Mouse (Mus musculus): ENCODE measurements at regions not wholly inside any gene's neighbourhood (a gene's known extent, or its start where the extent isn't known, plus 50 kb on each side); places are given as distances from the start of the nearest gene placed in this dataset.

GRCm38 (mm10) chr13:79387928-79388327, 1188.4 kb upstream of the Nr2f1 start:
- Histone ChIP-seq H3K9ac (ENCODE audit: low read depth, low read length) (no peak overlapping the region), H3K4me1 (ENCODE audit: control insufficient read depth, insufficient read depth, low read length) (no peaks in the 10 kb centered on the region), H3K4me2 (ENCODE audit: low read depth, low read length) (no peak overlapping the region), H3K9me3 (ENCODE audit: control insufficient read depth, low read length) (no peaks in the 10 kb centered on the region), H3K27me3 (replicated peaks; ENCODE audit: control insufficient read depth, insufficient read depth, low read length) (no peaks in the 10 kb centered on the region), H3K27ac (replicated peaks; ENCODE audit: low read depth, low read length) (no peak overlapping the region), H3K4me3 (ENCODE audit: low read depth, low read length) (no peak overlapping the region), H3K36me3 (ENCODE audit: control insufficient read depth, insufficient read depth, low read length) (no peaks in the 10 kb centered on the region)
- DNase-seq (ENCODE audit: low spot score) (peak; percentile 22), ATAC-seq (ENCODE audit: low read depth) (no peak)

GRCm38 (mm10) chr13:79341494-79341893, 1141.9 kb upstream of the Nr2f1 start:
- WGBS, result 73% methylated on average over 8 of the region's 8 CpGs
- Histone ChIP-seq H3K4me1 (ENCODE audit: control insufficient read depth, insufficient read depth, low read length) (no peaks in the 10 kb centered on the region), H3K4me3 (ENCODE audit: low read depth, low read length) (no peak overlapping the region), H3K9me3 (ENCODE audit: control insufficient read depth, low read length) (no peaks in the 10 kb centered on the region), H3K27ac (replicated peaks; ENCODE audit: low read depth, low read length) (no peak overlapping the region), H3K4me2 (ENCODE audit: low read depth, low read length) (no peak overlapping the region), H3K36me3 (ENCODE audit: control insufficient read depth, insufficient read depth, low read length) (no peaks in the 10 kb centered on the region), H3K27me3 (replicated peaks; ENCODE audit: control insufficient read depth, insufficient read depth, low read length) (no peaks in the 10 kb centered on the region), H3K9ac (ENCODE audit: low read depth, low read length) (no peak overlapping the region)
- no peak for DNase-seq (ENCODE audit: low spot score)
- ATAC-seq (ENCODE audit: low read depth), result no peak

- Histone ChIP-seq H3K36me3 (ENCODE audit: control insufficient read depth, insufficient read depth, low read length) (no peaks in the 10 kb centered on the region), H3K27ac (replicated peaks; ENCODE audit: low read depth, low read length) (no peak overlapping the region), H3K4me3 (ENCODE audit: low read depth, low read length) (no peak overlapping the region), H3K4me1 (ENCODE audit: control insufficient read depth, insufficient read depth, low read length) (no peaks in the 10 kb centered on the region), H3K9ac (ENCODE audit: low read depth, low read length) (no peak overlapping the region), H3K27me3 (replicated peaks; ENCODE audit: control insufficient read depth, insufficient read depth, low read length) (no peaks in the 10 kb centered on the region), H3K9me3 (ENCODE audit: control insufficient read depth, low read length) (no peaks in the 10 kb centered on the region), H3K4me2 (ENCODE audit: low read depth, low read length) (no peak overlapping the region)
- ATAC-seq (ENCODE audit: low read depth) (no peak), DNase-seq (ENCODE audit: low spot score) (peak; percentile 14)
- 80% methylated on average over 4 of the region's 4 CpGs for WGBS
Measured at GRCm38 (mm10) chr13:79340459-79340858, 1140.9 kb upstream of the Nr2f1 start.

- peak; percentile 17 for DNase-seq (ENCODE audit: low spot score)
Measured at GRCm38 (mm10) chr13:79339793-79340192, 1140.2 kb upstream of the Nr2f1 start.

GRCm38 (mm10) chr13:79320146-79320545, 1120.6 kb upstream of the Nr2f1 start:
- Histone ChIP-seq H3K27ac (replicated peaks; ENCODE audit: low read depth, low read length) (no peak overlapping the region), H3K27me3 (replicated peaks; ENCODE audit: control insufficient read depth, insufficient read depth, low read length) (no peaks in the 10 kb centered on the region), H3K4me3 (ENCODE audit: low read depth, low read length) (no peak overlapping the region), H3K4me1 (ENCODE audit: control insufficient read depth, insufficient read depth, low read length) (no peaks in the 10 kb centered on the region), H3K9ac (ENCODE audit: low read depth, low read length) (no peak overlapping the region), H3K4me2 (ENCODE audit: low read depth, low read length) (no peak overlapping the region), H3K36me3 (ENCODE audit: control insufficient read depth, insufficient read depth, low read length) (no peaks in the 10 kb centered on the region), H3K9me3 (ENCODE audit: control insufficient read depth, low read length) (no peaks in the 10 kb centered on the region)
- ATAC-seq (ENCODE audit: low read depth) (no peak), DNase-seq (ENCODE audit: low spot score) (no peak)
- 24% methylated on average over 2 of the region's 2 CpGs for WGBS

More at GRCm38 (mm10) chr13:79339793-79340192, 1140.2 kb upstream of the Nr2f1 start:
- H3K9me3 ChIP-seq (ENCODE audit: control insufficient read depth, low read length), result no peaks in the 10 kb centered on the region
- ATAC-seq (ENCODE audit: low read depth), result no peak
- no peaks in the 10 kb centered on the region for H3K36me3 ChIP-seq (ENCODE audit: control insufficient read depth, insufficient read depth, low read length)
- WGBS, result 32% methylated on average over 4 of the region's 4 CpGs
- H3K4me1 ChIP-seq (ENCODE audit: control insufficient read depth, insufficient read depth, low read length), result no peaks in the 10 kb centered on the region
- H3K27ac ChIP-seq (replicated peaks; ENCODE audit: low read depth, low read length), result no peak overlapping the region
- H3K4me2 ChIP-seq (ENCODE audit: low read depth, low read length), result no peak overlapping the region
- no peak overlapping the region for H3K9ac ChIP-seq (ENCODE audit: low read depth, low read length)
- H3K4me3 ChIP-seq (ENCODE audit: low read depth, low read length), result no peak overlapping the region
- H3K27me3 ChIP-seq (replicated peaks; ENCODE audit: control insufficient read depth, insufficient read depth, low read length), result no peaks in the 10 kb centered on the region

- Histone ChIP-seq H3K4me1 (ENCODE audit: control insufficient read depth, insufficient read depth, low read length) (no peaks in the 10 kb centered on the region), H3K9me3 (ENCODE audit: control insufficient read depth, low read length) (0 out of 2 replicates have a peak, but pooled peaks cover 4% of the 10 kb centered on the region)
- ATAC-seq (ENCODE audit: low read depth), result no peak
Measured at GRCm38 (mm10) chr13:79309584-79310110, 1110.1 kb upstream of the Nr2f1 start.

GRCm38 (mm10) chr13:79297225-79297710, 1097.7 kb upstream of the Nr2f1 start:
- H3K27me3 ChIP-seq (replicated peaks; ENCODE audit: control insufficient read depth, insufficient read depth, low read length), result no peaks in the 10 kb centered on the region
- WGBS, result 55% methylated on average over 6 of the region's 6 CpGs
- no peak for DNase-seq (ENCODE audit: low spot score)
- no peaks in the 10 kb centered on the region for H3K4me1 ChIP-seq (ENCODE audit: control insufficient read depth, insufficient read depth, low read length)
- no peak for ATAC-seq (ENCODE audit: low read depth)
- no peak overlapping the region for H3K4me2 ChIP-seq (ENCODE audit: low read depth, low read length)
- H3K9me3 ChIP-seq (ENCODE audit: control insufficient read depth, low read length), result no peaks in the 10 kb centered on the region
- H3K4me3 ChIP-seq (ENCODE audit: low read depth, low read length), result no peak overlapping the region
- no peak overlapping the region for H3K9ac ChIP-seq (ENCODE audit: low read depth, low read length)
- no peaks in the 10 kb centered on the region for H3K36me3 ChIP-seq (ENCODE audit: control insufficient read depth, insufficient read depth, low read length)
- no peak overlapping the region for H3K27ac ChIP-seq (replicated peaks; ENCODE audit: low read depth, low read length)

More at GRCm38 (mm10) chr13:79309584-79310110, 1110.1 kb upstream of the Nr2f1 start:
- H3K27ac ChIP-seq (replicated peaks; ENCODE audit: low read depth, low read length), result no peak overlapping the region
- H3K27me3 ChIP-seq (replicated peaks; ENCODE audit: control insufficient read depth, insufficient read depth, low read length), result no peaks in the 10 kb centered on the region
- no peaks in the 10 kb centered on the region for H3K36me3 ChIP-seq (ENCODE audit: control insufficient read depth, insufficient read depth, low read length)
- H3K9ac ChIP-seq (ENCODE audit: low read depth, low read length), result no peak overlapping the region
- no peak overlapping the region for H3K4me3 ChIP-seq (ENCODE audit: low read depth, low read length)
- no peak overlapping the region for H3K4me2 ChIP-seq (ENCODE audit: low read depth, low read length)
- 71% methylated on average over 5 of the region's 5 CpGs for WGBS
- no peak for DNase-seq (ENCODE audit: low spot score)

GRCm38 (mm10) chr13:79288022-79288421, 1088.5 kb upstream of the Nr2f1 start:
- Histone ChIP-seq H3K27ac (replicated peaks; ENCODE audit: low read depth, low read length) (no peak overlapping the region), H3K27me3 (replicated peaks; ENCODE audit: control insufficient read depth, insufficient read depth, low read length) (no peaks in the 10 kb centered on the region), H3K9ac (ENCODE audit: low read depth, low read length) (no peak overlapping the region), H3K36me3 (ENCODE audit: control insufficient read depth, insufficient read depth, low read length) (no peaks in the 10 kb centered on the region), H3K4me2 (ENCODE audit: low read depth, low read length) (no peak overlapping the region), H3K4me1 (ENCODE audit: control insufficient read depth, insufficient read depth, low read length) (no peaks in the 10 kb centered on the region), H3K9me3 (ENCODE audit: control insufficient read depth, low read length) (no peaks in the 10 kb centered on the region), H3K4me3 (ENCODE audit: low read depth, low read length) (no peak overlapping the region)
- DNase-seq (ENCODE audit: low spot score) (no peak), ATAC-seq (ENCODE audit: low read depth) (no peak)
- WGBS, result 91% methylated on average over 1 of the region's 1 CpGs

GRCm38 (mm10) chr13:79286181-79286580, 1086.6 kb upstream of the Nr2f1 start:
- DNase-seq (ENCODE audit: low spot score) (no peak), ATAC-seq (ENCODE audit: low read depth) (no peak)
- WGBS, result 70% methylated on average over 3 of the region's 3 CpGs
- no peaks in the 10 kb centered on the region for H3K9me3 ChIP-seq (ENCODE audit: control insufficient read depth, low read length)
- no peak overlapping the region for H3K4me3 ChIP-seq (ENCODE audit: low read depth, low read length)
- H3K27ac ChIP-seq (replicated peaks; ENCODE audit: low read depth, low read length), result no peak overlapping the region
- H3K4me2 ChIP-seq (ENCODE audit: low read depth, low read length), result no peak overlapping the region
- H3K36me3 ChIP-seq (ENCODE audit: control insufficient read depth, insufficient read depth, low read length), result no peaks in the 10 kb centered on the region
- no peak overlapping the region for H3K9ac ChIP-seq (ENCODE audit: low read depth, low read length)
- H3K4me1 ChIP-seq (ENCODE audit: control insufficient read depth, insufficient read depth, low read length), result no peaks in the 10 kb centered on the region
- no peaks in the 10 kb centered on the region for H3K27me3 ChIP-seq (replicated peaks; ENCODE audit: control insufficient read depth, insufficient read depth, low read length)

Measured in embryonic facial prominence, embryonic 14.5 days (tissue).